Mouse (Mus musculus) left cerebral cortex, postnatal 4 days (tissue): ENCODE data around the gene Palmd. TPM values are rescaled to one million over a fixed set of nuclear protein-coding genes. Genes with fewer than 3 reads are reported as not detected.

Experiments
- DNase-seq: peaks from one replicate; pipeline ENCODE4 v3.0.0-alpha.2; 2022
- intact Hi-C: fragments of 180-260 bp; cut with DNase I; formaldehyde crosslinking; loops from one replicate; pipeline ENCODE4 v1.15.1; 2025
- total RNA-seq, 2 experiments: library from RNA; stranded (reverse); gene quantifications; 2 replicates each; pipeline ENCODE4 v1.2.3; 2021

Gene Palmd
- total RNA-seq, 2 experiments from 2014 or later, result 11.7 to 13.0 TPM

DNA sequence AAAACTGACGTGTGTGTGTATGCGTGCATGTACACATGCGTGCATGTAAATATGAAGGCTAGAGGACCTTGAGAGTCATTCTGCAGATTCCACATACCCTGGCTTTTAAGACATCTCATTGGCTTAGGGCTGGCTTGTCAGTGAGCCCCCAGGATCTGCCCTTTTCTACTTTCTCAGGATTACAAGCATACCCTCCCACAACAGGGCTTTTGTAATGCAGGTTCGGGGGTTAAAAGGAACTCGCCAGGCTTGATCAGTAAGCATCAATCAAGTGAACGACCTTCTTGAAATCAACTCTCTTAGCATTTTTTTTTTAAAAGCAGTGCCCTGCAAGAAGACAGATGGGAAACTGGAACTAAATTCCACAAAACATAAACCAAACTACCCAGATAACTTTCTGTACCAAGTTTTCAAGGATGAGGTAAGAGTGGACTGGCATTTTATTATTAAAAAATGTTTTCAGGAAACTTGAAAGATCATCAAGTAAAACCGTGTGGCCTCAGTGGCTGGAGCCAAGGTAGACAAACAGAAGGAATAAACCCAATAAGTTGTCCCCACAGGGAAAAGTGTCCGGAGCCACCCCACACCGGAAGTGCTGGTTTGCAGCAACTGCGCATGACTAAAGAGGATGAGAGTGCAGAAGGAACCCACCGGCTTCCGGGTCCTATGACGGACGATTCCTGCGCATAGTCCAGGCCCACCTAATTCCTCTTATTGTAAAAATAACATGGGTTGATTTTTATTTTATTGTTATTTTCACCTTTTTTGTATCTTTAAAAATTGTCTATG is 7.2 kb downstream of the Palmd start:
- intact Hi-C loops, result loop anchor here (10.0 kb wide), 1 partner anchor 57 kb away; no protein-coding TSS in a partner anchor
- DNase-seq, result no peak

DNA sequence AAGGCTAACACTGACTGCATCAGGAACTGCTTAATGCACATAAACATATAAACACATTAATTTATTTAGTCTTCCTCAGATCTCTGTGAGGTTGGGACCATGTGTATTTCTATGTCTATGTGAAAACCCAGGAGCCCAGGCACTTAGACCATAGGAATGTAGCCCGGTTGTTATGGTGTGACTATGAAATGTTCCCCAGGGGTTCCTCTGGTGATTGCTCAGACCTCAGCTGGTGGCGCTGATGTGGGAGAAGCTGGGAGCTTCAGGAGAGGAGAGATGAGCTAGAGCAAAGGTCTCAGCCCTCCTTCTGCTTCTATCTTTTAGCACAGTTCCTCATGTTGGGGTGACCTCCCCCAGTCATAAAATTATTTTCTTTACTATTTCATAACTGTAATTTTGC is 8.4 kb downstream of the Palmd start:
- intact Hi-C loops, result loop anchor here (10.0 kb wide), 1 partner anchor 56 kb away; no protein-coding TSS in a partner anchor
- no peak for DNase-seq

- intact Hi-C loops, result no loop called here
- DNase-seq, result no peak
These were observed 13.7 kb downstream of the Palmd start for GRCm38 (mm10) chr3:116955061-116955460.

DNA sequence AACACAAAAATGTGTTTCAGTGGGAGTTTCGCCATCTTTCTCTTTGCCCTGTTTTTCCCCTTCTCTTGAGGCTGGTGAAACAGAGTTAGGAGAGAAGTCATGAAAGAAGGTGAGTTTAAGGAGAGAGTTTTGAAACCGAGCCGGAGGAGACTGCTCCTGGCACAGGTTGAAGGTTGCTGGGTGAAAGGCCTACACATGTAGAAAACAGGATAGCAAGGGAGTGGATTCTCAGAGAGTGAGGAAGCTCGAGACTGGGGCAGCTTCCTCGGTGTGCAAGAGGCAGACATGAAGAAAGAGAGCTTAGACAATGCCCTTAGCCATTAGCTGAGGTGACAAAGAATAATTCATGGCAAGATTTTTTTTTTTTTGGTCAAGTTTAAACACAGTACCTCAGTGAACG is 15.4 kb downstream of the Palmd start:
- intact Hi-C loops, result no loop called here
- DNase-seq, result no peak

GRCm38 (mm10) chr3:116952242-116952899 is 16.4 kb downstream of the Palmd start:
- intact Hi-C loops, result no loop called here
- DNase-seq, result no peak

- no peak for DNase-seq
- intact Hi-C loops, result no loop called here
These were observed 17.3 kb downstream of the Palmd start for GRCm38 (mm10) chr3:116951489-116951888.

DNA sequence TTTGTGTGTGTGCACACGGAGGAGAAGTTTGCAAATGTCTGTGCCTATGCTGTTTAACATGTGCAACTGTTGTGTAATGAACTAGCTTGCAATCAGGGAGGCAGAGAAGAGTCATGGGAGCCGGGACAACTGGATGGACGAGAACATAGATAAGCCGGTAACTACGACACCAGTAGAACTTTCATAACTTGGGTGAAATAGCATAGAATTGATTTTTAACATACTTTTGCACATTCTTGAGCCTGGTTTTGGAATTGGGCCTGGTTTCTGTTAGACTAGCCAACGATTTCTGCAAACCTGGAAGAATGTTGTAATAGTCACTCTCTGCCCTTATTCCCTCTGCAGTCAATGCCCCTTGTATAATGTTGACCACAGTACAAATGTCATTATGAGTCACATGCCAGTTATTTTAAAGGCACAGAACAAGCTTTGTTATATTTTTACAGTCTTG is 18.1 kb downstream of the Palmd start:
- intact Hi-C loops, result no loop called here
- DNase-seq, result no peak

- intact Hi-C loops, result no loop called here
- DNase-seq, result no peak
These were observed 22.3 kb downstream of the Palmd start for GRCm38 (mm10) chr3:116946476-116946875.

DNA sequence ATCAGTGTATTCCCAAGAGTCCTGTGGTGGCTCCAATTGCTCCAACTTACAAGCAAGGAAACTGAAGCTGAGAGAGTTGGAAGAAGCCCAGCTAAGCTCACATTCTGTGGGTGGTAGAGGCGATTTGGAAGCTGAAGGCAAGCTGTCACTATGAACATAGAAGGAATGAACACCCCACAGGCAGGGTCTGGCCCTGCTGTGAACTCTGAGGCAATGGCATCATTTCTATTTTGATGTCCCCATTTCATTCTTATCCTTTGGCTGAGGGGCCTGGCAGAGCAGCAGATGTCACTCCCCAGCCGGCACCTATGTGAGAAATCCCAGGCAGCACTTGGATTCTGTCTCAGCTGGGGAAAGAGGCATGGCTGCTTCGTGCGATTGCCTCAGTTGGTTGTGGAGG is 25.4 kb downstream of the Palmd start:
- DNase-seq, result peak; percentile 24
- intact Hi-C loops, result no loop called here

- no peak for DNase-seq
- intact Hi-C loops, result no loop called here
These were observed 26.0 kb downstream of the Palmd start for GRCm38 (mm10) chr3:116942751-116943150.

- intact Hi-C loops, result no loop called here
- no peak for DNase-seq
These were observed 27.1 kb downstream of the Palmd start for GRCm38 (mm10) chr3:116941559-116942117.

GRCm38 (mm10) chr3:116940804-116941558 is 27.8 kb downstream of the Palmd start:
- DNase-seq, result no peak
- intact Hi-C loops, result no loop called here

DNA sequence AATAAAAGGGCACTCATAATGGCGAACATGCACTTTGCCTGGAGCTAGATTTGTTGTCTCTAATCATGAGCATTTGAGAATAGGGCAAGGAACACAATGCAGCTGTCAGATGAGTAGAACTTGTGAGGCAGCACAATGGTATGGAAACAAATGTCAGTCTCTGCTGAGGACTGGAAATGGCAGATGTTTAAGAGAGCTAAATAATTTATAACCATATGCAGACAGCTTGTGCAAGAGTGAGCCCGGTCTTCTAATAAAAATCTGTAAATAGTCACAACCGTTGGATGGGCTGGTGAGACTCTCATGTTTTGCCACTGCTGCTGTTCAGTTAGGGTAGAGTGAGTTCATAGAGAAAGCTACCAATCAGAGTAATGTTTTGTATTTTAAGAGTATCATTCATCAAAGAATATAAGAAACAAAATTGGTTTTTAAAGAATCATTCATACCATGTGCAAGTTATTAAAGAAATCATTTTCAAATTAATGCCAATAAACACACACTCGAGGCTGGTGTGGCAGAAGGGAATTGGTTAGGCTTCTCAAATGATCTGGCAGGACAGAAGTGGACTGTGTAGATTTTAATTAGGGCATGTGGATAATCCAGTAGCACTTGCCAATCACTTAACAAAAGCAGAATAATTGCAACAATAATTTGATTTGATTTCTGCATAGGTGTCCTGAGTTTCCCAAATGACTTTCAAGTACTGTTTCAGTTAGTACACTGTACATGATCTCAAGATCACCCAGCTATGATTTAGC is 31.7 kb downstream of the Palmd start:
- intact Hi-C loops, result no loop called here
- no peak for DNase-seq

DNA sequence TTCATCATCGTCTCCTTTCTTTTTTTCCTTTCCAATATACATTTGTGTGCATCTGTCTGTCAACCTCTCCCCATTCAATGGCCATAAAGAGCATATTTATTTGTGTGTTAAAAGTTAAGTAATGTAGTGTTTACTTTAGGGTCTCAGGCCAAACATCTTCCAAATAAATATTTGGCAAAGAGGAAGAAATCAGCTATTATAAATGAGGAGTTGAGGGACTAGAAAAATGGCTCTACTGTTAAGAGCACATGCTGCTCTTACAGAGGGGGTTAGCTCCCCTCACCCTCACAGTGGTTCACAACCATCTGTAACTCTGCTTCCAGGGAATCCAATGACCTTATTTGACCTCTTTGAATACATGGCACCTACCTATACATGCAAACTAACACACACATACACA is 35.6 kb downstream of the Palmd start:
- intact Hi-C loops, result no loop called here
- no peak for DNase-seq

DNA sequence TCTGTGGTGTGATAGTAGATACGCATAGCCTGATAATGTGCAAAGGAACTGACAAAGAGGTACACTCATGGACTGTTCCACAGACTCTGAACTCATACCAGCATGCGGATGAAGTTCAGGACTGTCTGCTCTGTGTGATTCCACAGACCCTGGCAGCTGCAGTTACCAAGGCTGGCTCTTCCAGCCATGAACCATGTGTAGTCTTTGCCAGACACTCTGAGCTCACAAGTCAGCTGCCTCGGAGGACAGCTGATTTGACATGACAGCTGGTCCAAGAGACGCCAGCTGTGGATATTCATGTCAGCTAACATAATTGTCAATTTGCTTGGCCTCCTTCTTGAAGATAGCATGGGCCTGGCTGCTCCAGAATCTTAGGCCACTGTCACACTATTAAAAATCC is 39.8 kb downstream of the Palmd start:
- intact Hi-C loops, result no loop called here
- DNase-seq, result peak; percentile 62

- intact Hi-C loops, result no loop called here
- DNase-seq, result no peak
These were observed 45.7 kb downstream of the Palmd start for GRCm38 (mm10) chr3:116923042-116923441.

DNA sequence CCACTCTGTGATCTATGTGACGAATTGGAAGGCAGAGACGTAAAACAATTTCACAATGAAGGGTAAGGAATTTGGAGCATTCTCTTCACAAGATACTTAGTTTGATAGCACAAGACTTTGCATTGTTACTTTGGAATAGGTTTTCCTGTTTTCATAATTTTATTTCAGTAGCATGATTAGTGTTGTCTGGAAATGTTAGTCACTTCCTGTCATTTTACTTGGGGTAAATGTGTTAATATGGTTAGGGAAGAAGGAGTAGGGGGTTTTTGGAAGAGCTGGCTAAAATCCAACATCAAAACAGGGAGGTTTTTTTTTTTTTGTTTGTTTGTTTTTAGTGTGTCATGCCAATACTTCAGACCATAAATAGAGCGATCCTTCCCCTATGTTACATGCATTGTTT is 47.3 kb downstream of the Palmd start:
- DNase-seq, result no peak
- intact Hi-C loops, result no loop called here

GRCm38 (mm10) chr3:116917016-116917415 is 51.8 kb downstream of the Palmd start:
- intact Hi-C loops, result no loop called here
- DNase-seq, result no peak

- intact Hi-C loops, result no loop called here
- DNase-seq, result no peak
These were observed 53.9 kb downstream of the Palmd start for GRCm38 (mm10) chr3:116914931-116915330.

DNA sequence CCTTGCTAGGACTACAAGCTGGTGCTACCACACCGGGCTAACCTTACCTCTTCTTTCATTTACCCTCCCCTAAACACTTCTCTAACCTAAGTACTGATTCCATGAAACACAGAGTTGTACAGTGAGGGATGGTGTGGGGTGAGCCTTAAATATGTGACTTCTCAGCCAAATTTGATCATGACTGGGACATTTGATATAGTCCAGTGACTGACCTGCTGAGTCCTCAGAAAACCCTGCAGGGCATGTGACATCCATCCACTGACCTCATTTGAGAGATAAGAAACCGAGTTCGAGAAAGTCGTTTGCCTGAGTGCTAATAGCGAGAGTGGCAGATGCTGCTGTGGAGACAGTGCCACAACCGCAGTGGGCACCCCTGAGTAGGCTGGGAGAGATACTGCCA is 54.4 kb downstream of the Palmd start:
- no peak for DNase-seq
- intact Hi-C loops, result no loop called here
